Mouse (Mus musculus) frontal cortex, postnatal 14 days (tissue): ENCODE measurements around the gene Hap1.
"Not testable (repeated sequence)": the region's sequence is repeated elsewhere in the genome, so short reads cannot be mapped to it uniquely, and the experiment has no call there.

Experiments used
- DNase-seq, 2 experiments: peaks; one replicate each; pipeline ENCODE4 v3.0.0; 2022; ENCODE audit warnings: low spot score in 2 of 2

Hap1 gene

DNA sequence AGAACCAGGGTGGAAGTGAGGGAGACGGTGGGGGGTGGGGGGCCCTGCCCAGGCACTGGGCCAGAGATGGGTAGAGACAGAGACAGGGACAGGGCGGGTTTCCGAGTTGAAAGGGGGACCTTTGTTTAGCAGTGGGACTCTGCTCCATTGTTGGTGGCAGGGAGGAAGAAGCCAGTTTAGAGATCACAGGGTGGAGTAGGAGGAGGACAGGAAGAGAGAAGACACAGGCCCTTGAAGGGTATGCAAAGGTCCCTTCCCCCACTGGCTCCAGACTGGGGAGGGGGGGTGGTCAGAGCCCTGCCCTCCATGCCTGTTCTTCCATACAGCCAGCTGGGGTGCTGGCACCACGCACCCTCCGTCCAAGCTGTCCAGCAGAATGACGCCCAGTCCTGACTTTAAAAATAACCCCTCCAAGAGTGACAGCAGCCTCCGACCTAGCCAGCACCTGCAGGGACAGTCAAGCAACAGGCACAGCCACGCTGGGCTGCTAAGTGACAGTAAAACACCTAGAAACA is 34.1 kb upstream of the Hap1 start:
- no peak for DNase-seq

DNA sequence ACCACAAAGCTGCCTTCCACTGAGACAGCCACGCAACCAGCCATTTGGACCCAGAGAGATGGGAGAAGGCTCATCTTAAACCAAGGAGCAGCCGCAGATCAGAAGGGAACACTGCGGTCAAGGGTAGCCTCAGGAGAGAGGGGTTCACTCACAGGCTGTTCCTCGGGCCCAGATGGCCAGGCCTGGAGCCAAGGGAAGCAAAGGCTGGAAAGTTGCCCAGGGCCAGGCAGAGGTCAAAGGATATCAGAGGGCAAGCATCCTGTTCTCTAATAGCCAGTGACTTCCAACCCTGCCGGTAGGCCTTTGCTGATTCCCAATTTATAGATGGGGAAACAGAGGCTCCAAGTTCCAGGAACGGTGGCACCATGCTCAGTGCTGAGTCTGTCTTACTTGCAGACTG is 32.7 kb upstream of the Hap1 start:
- DNase-seq = no peak

DNA sequence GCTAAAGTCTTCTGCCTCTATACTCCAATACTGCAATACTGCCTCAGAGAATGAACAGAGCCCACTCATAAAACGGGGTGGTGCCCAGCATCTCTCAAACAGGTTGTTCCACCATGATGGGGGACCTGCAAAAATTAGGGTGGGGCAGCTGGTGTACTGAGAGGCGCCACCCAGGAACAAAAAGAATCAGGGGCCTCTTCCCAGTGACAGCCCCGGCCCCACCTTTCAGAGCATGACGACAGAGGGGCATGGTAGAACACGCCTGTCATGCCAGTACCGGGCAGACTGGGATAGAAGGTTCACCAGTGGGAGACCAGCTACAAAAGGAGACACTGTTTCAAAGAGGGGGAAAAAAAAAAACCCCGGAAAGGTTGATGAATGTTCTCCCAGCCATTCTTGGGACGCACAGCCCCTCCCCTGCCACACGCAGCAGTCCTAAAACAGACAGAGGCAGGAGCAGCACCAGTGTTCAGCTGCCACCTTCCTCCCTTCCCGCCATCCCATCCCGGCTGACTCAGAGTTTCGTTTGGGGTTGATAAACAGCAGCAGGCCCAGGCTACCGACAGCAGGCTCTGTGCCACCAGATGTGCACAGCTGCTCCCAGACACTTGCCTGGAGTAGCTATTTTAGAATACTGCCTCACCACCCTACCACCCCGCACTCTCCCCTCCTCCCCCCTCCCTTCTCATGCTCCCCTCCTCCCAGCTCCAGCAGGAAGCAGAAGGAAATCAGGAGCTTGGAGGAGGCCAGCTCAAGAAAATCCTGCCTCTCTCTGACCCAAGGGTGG is 31.9 kb upstream of the Hap1 start:
- no peak for DNase-seq

DNA sequence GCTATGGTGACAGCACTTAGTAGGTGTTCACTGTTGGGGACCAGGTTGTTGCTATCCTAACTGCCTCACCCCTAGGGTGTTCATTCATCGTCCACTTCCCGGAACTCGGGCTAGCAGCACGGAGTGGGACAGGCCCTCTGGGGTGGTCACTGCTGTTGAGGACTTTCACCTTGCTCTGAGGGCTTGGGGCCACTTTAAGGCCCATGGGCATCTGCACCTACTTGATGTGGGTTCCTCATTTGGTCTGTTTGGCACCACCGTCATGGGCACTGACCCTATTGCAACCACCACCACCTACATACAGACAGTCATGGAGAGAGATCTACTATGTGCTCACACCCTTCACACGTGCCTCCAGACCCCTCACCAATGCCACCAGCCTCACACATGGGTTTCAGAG is 31.2 kb upstream of the Hap1 start:
- DNase-seq = no peak

DNA sequence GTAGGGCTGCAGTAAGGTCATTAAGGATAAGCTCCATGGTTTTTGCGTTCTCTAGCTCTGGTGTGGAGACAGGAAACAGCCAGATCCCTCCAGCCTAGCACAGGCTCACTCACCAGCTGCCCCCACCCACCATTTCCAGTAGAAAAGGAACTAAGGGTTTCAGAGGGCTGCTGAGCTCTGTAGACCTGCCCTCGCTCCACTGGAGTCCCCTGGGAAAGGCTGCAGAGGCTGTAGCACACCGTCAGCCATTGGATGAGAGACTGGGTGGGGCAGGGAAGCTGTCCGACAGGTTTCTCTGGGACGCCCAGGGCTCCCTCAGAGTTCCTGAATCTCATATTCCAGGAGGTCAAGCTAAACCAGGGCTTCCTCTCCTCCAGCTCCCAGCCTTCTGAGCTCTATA is 30.7 kb upstream of the Hap1 start:
- no peak for DNase-seq

DNA sequence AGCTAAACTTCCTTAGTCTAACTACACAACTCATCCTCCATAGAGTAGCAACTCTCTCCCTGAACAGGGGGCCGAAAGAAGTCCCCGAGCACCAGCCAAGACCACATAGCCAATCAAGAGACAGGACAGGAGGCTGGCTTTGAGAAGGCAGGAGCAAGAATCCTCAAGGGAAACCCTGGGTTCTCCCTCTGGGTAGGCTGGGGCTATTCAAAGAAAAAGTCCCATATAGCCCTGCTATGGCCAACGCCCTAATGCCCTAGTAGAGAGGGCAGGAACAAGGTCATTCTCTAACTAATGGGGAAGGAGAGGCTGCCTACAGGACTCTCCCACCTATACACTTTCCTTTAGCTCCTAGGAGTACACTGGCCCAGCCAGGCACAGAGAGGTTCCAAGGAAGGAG is 29.1 kb upstream of the Hap1 start:
- DNase-seq = no peak

DNA sequence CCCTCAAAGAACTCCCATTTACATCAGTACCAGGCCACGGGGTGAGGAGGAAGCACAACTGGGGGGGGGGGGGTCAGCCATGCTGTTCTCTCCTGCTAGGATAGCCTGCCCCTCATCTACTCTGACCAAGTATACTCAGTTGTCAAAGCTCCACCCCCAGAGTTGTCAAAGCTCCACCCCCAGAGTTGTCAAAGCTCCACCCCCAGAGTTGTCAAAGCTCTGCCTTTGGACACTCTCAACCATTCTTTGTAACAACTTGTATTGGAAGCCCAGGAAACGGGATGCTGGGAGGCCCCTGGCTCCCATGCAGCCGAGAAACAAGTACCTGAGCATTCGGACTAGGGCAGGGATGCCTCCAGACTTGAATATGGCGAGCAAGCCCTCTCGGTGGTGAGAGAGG is 26.8 kb upstream of the Hap1 start:
- DNase-seq = no peak

DNA sequence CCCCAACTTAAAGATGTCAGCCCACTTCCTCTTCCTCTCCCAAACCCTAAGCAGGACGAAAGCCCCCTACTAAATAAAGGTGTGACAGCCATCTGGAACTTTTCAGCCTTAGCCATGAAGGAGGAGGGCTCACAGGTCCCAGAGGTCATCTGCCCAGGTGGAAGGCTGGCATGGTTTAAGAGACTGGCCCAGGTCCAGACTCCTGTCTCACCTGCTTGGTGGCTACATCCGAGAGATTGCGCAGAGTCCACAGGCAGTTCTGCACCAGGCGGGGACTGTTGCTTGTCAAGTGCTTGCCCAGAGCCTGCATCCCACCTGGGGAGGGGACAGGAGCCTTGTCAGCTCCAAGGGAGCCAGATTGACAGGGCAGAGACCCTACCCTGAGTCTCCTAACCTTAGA is 23.4 kb upstream of the Hap1 start:
- no peak for DNase-seq

DNA sequence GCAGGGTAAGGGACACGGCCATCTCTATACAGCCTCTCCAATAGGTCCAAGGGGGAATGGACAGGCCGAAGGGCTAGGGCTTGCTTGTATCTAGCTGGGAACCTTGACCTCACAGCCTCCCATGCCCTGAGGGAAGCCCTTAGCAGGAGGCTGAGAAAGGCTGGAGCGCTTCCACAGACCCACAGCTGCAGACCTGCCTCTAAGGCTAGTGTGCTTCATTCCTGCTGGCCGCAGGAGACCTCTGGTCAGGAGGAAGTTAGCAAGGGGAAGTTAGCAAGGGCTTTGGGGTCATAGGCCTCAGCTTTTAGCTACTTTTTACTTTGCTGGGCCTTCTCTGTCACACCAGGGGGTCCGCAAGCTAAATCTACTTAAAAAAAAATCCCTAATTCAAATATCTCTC is 22.5 kb upstream of the Hap1 start:
- no peak for DNase-seq

DNA sequence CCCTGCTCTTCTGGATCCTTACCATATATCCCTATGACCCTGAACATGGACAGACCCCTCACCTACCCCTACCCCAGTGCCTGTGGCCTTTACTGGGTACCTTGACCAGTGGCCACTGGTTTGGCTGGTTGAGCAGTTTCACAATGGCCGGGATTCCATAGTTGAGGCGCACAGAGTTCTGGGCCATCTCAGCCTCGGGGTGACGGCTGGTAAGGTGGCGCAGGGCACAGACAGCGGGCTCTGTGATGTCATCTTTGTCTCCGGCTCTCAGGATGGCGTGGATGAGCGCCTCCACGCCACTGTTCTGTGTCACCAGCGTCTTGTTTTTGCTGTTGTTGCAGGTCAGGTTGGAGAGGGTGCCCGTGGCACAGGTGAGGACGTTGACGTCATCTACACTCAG is 22.1 kb upstream of the Hap1 start:
- no peak for DNase-seq

DNA sequence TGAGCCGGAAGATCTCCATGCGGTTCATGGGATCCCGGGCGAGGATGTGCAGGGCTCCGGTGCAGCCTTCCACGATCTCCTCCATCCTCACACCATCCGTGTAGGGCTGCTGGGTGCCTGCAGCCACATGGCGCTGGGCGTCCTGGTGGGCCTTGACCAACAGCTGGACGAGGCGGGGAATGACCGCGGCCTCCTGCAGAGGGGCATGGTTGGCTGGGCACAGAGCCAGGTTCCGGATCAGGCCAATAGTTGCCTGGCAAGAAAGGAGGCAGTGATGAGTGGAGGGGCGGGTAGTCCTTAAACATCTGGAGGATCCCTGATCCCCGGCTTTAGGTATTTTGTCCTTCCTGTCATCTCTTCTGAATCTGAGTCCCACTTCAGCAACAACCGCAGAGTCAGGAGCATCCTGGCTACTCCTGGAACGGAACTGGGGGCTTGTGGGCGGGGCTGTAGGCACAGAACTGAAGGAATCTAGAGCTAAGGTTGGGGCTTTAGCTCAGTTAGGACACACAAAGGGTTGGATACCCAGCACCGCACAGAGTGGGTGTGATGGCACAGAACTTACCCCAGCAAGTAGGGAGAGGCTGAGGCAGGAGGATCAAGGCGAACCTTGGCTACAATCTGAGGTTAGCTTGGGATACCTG is 20.9 kb upstream of the Hap1 start:
- no peak for DNase-seq

DNA sequence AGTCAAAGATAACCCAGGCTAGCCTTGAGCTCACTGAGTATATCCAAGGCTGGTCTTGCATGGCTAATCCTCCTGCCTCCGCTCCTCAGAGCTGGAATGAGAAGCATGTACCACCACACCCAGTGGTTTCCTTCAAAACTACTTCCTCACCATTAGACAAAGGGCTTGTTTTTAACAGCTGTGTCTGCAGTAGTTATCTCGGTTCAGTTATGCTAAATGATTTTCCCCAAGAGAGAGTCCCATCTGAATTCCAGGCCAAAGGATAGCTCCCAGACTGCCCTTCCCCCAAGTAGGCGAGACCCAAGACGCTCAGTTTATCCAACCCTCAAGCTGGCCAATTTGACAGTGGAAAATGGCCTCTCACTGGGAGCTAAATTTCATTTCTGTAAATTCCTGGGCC is 20.1 kb upstream of the Hap1 start:
- no peak for DNase-seq

DNA sequence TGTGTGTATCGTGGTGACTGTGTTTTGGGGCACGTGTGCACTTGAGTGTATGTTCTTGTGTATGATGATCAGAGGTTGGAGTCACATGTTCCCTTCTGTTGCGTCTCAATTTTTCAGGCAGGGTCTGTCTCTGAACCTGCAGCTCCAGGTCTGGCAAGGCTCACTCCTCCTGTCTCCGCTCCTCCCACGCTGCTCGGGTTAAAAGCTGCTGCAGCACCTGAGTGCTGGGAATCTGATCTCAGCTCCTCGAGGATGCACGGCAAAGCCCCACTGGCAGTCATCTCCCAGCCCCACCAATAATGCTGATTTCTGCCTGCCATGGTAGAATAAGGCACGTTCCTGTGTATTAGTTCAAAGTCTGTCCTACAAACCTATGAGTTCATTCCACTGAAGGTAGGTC is 19.2 kb upstream of the Hap1 start:
- DNase-seq = no peak

DNA sequence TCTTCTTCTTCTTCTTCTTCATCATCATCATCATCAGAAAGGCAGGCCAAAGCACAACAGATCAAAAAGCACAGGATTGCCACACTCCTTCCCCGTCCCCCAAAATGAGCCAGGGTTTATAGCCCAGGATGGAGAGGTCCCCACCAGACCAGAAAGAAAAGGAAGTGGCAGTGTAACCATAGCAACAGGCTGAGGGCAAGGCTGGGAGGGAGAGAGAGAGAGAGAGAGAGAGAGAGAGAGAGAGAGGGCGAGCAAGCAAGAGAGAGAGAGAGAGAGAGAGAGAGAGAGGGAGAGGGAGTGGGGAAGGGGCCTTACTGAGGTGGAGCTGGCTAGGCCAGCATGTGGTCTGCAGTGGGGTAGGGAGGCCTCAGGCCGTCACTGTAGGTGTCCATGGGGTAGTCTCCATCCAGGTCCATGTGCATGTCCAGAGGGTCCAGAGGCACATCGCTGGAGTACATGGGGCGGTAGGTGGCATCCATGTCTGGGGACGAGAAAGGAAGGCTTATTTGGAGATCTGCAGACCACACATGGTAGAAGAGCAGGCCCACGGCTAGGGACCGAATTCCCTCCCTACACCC is 16.1 kb upstream of the Hap1 start:
- no peak for DNase-seq

DNA sequence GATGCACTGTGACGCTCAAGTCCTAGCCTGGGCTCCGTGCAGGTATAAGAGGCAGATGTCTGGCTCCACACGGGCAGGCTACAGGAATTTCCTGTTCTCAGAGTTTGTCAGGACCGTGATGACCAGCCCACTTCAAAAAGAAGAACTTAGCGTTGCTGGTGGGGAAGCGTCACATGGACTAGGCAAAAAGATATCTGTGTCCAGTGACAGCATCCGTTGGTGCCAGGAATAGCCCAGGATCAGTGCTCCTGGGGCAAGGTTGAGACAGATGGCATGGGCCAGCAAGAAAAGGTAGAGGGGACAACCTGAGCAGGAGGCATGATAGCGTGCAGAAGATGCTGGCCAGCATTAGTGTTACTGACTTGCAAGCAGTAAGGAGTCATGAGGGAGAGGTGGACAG is 13.9 kb upstream of the Hap1 start:
- no peak for DNase-seq

DNA sequence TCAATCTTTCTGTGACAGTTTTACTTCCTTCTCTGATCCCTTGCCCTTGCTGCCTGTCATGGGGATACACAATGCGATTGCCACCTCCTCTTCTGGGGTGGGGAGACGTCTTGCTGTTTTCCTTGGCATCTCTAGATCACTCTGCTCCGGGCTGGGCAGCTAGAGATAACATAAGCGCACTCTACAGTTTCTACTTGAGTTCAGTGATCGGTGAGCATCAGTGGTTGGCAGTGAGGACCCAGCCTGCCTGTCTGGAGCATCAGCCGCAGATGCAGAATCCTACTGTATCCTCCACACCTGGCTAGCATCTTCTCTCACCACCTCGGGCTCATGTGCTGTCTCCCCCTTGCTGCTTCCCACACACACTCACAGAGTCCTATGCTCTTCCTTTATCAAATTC is 13.2 kb upstream of the Hap1 start:
- DNase-seq = no peak

DNA sequence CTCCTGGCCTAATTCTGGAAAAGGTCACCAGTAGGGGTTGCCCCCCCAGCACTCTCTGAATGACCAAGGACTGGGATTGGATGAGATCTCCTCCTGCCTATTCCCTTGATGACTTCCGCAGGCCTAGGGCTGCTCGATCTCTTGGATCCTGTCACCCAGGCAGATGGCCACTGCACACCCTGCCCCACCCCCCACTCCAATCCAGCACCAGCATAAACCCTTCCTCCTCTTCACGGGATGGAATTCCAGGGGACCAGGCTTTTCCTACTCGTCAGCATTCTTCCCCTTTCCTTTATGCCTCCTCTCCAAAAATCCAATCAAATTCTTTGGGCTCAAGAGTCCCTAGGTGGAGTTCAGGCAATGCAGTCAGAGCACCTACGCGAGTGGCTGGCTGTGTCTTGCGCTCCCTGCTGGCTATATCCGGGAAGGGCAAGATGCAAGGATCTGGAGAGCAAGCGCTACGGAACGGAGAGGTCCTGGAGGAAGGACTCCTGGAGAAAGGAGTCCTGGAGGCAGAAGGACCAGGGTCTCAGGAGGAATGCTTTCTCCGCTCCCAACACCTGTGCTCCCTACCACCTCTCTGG is 7.1 kb upstream of the Hap1 start:
- peak in 1 of 2 experiments; percentile 58 for DNase-seq

DNA sequence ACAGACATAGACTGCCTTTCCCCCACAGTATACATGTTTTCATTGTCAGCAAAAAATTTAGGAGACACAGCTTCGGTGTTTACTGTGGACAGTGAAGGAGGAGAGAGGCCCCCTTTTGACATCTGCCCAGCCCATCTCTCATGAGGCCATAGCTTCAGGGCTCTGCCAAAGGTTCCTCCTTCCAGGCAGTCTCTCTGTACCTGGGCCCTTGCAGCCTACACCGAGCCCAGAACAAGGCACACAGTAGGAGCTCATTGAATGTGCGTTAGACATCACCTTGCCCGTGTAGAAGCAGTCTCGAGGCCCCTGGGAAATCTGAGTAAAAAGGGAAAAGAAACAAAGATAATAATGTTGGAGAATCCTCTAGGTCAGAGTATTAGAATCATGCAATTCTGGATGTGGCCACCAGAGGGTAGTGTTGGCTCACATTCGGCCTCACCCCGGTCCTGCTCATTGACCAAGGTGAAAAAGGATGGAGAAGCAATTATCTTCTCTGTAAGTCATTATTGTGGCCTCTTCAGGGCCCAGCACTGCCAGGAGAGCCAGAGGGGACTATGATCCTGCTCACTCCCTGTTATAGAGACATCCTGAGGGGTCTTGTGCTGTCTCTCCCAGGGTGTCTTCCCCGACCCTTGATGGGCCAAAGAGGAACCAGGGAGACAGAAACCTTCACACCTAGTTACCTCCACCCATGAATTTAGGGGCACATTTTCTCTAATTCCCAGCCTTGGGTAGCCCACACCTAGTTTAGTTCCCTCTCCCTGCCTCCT is 6.5 kb upstream of the Hap1 start:
- DNase-seq = peak in 1 of 2 experiments; percentile 75

DNA sequence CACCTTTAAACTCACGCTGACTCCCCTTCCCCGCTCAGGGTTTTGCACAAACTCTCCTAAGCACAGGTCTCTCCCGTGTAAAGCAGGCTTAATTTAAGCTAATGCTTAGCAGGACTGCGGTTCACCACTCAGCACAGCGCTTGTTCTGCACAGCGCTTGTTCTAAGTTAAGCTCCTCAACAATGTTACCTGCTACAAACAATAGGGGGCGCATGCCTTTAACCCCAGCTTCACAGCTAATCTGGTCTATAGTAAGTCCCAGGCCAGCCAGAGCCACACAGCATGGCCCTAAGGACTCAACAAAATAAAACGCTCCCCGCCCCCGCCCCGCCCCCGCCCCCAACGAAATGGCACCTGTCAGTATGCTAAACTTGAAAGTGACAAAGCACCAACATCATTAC is 5.1 kb upstream of the Hap1 start:
- DNase-seq = not testable (repeated sequence)

DNA sequence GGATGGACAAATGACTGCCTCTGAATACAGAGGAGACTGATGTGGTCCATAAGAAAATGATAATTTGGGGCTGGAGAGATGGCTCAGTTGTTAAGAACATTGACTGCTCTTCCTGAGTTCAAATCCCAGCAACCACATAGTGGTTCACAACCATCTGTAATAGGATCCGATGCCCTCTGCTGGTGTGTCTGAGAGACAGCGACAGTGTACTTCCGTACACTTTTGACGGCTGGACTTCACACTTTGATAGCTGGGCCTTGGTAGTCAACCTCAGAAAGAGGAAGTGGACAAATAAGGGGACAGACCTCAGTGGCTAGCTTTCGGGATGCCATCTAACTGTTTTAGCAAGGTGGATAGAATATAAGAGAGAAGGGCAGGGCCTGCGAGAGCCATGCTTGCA is 4.2 kb upstream of the Hap1 start:
- DNase-seq = no peak

DNA sequence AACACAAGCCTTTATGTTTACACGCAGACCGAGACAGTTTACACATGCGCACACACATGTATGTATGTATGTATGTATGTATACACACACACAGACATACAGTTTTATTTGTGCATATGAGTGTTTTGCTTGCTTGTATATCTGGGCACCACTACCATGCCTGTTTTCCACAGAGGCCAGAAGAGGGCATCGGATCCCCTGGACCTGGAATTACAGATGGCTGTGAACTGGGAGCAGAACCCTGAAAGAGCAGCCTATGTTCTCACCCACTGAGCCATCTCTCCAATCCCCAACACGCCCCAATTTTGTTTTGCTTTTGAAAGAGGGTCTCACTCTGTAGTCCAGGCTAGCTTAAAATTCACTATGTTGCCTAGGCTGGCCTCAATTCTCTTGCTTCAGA is 1.5 kb upstream of the Hap1 start:
- no peak for DNase-seq

DNA sequence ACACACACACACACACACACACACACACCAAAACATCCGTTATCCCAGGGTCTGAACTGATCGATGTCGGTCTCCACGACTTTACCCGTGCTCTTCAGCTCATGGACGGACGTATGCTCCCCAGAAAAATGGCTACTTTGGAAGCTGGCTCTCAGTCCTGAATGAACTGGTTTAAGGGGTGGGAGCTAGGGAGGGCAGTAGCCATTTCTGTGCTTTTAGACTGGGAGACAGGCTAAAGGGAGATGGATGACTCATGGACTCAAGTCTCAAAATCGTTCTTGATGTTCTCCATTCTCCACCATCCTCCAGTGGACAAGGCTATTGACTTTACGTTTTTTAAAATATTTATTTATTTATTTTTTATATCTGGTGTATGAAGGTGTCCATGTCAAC is 887 bp upstream of the Hap1 start:
- no peak for DNase-seq
